Mouse (Mus musculus) midbrain, postnatal 0 days (tissue): ENCODE measurements at regions not wholly inside any gene's neighbourhood (a gene's known extent, or its start where the extent isn't known, plus 50 kb on each side); places are given as distances from the start of the nearest gene placed in this dataset.

ENCODE experiments used
- ATAC-seq: fragments of 200-750 bp; cut with Nextera tagmentation; 2 replicates; pipeline ENCODE4 v1.8.0; 2017; ENCODE audit warnings: moderate number of reproducible peaks, mild to moderate bottlenecking, moderate TSS enrichment, moderate library complexity; ENCODE audit not compliant: low FRiP score
- DNase-seq: peaks from one replicate; pipeline ENCODE4 v3.0.0-alpha.2; 2015; ENCODE audit warnings: low spot score
- H3K27ac ChIP-seq: fragments of 300-500 bp; sonication (generic); 2 replicates; pipeline ENCODE4 v1.5.1; 2014; ENCODE audit warnings: low read depth, mild to moderate bottlenecking, low read length, mixed read lengths
- H3K27me3 ChIP-seq: fragments of 300-500 bp; sonication (generic); 2 replicates; pipeline ENCODE4 v1.6.1; 2014; ENCODE audit warnings: low read length, control low read depth, mixed read lengths; ENCODE audit not compliant: insufficient read depth
- H3K36me3 ChIP-seq: fragments of 300-500 bp; sonication (generic); 2 replicates; pipeline ENCODE4 v1.6.1; 2014; ENCODE audit warnings: low read length, control low read depth, mixed read lengths; ENCODE audit not compliant: insufficient read depth
- H3K4me1 ChIP-seq: fragments of 300-500 bp; sonication (generic); 2 replicates; pipeline ENCODE4 v1.6.1; 2014; ENCODE audit warnings: mild to moderate bottlenecking, control low read depth, antibody characterized with exemption, low read length, mixed read lengths; ENCODE audit not compliant: insufficient read depth
- H3K4me2 ChIP-seq: fragments of 300-500 bp; sonication (generic); 2 replicates; pipeline ENCODE4 v1.6.1; 2014; ENCODE audit warnings: low read depth, mild to moderate bottlenecking, low read length, mixed read lengths; ENCODE audit not compliant: poor library complexity, severe bottlenecking
- H3K4me3 ChIP-seq: fragments of 300-500 bp; sonication (generic); 2 replicates; pipeline ENCODE4 v1.5.1; 2014; ENCODE audit warnings: low read depth, mild to moderate bottlenecking, low read length, moderate library complexity
- H3K9ac ChIP-seq: fragments of 300-500 bp; sonication (generic); replicated peaks from 2 replicates; pipeline ENCODE4 v1.6.1; 2014; ENCODE audit warnings: mild to moderate bottlenecking, low read length, moderate library complexity, mixed read lengths; ENCODE audit not compliant: poor library complexity, severe bottlenecking
- H3K9me3 ChIP-seq: fragments of 300-500 bp; sonication (generic); 2 replicates; pipeline ENCODE4 v1.6.1; 2016; ENCODE audit warnings: low read length, control low read depth
- CTCF ChIP-seq: IDR thresholded peaks from 2 replicates; pipeline ENCODE4 v1.5.1; 2016; ENCODE audit warnings: antibody characterized with exemption, mild to moderate bottlenecking
- WGBS: fragments of 180-500 bp; shearing (Covaris S2); extraction: QIAGEN DNeasy Blood & Tissue Kit; methylation state at CpG from one replicate; pipeline ENCODE4 v1.1.7; 2014; 5-methylcytosine and 5-hydroxymethylcytosine counted together

DNA sequence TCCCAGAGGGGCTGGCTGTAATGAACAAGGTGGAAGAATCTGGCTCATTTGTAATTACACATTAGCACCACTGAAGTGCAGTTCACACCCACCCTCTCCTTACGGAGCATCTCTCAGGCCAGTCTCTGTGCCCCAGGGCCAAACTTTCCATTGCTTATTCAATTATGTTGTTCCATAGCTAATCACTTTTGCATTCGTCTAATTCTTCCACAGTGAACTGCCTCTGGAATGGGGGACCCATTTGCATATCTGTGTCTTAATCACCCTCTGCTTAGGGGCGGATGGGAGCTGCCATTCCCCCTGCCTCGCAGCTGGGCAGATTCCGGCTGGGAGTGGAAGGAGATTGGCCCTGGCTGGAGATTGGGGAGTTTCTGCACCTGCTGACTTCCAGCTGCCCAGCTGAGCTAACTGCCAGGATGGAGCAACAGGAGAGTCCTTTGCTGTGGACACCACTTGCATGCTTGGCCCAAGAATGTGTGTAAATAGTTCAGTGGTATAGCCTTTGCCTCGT lies 337.2 kb downstream of the Foxo1 start:
- H3K36me3 ChIP-seq: no peaks in the 10 kb centered on the region
- TF ChIP-seq CTCF: no peak
- H3K4me2 ChIP-seq: no peak overlapping the region
- 41% methylated on average over 6 of the region's 6 CpGs for WGBS
- H3K9ac ChIP-seq: no peak overlapping the region
- no peaks in the 10 kb centered on the region for H3K9me3 ChIP-seq
- H3K27ac ChIP-seq: no peak overlapping the region
- H3K4me3 ChIP-seq: no peak overlapping the region
- peak; percentile 56 for DNase-seq
- ATAC-seq: no peak
- H3K4me1 ChIP-seq: no peaks in the 10 kb centered on the region
- no peaks in the 10 kb centered on the region for H3K27me3 ChIP-seq

DNA sequence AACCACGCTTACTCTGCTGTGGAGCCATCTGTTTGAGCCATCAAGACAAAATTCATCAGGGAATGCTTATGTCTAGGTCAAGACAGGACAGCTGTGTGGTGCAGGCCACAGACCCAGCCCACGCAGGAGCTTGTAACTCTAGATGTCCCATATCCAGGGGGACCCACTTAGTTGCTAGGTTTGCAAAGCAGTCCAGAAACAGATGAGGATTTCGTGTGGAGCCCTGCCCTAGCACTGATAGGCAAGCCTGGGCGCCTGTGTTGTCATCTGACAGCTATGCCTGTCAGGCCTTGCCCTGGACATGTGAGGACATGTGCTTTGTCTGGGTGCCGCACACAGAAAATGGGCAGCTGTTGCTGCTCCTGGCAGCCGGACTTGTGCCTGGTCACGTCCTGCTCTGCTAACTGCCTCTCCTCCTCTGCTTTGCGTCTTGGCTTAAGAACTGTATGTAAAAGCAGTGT lies 335.1 kb downstream of the Foxo1 start:
- no peak for DNase-seq
- H3K27me3 ChIP-seq: no peaks in the 10 kb centered on the region
- no peaks in the 10 kb centered on the region for H3K36me3 ChIP-seq
- H3K9me3 ChIP-seq: no peaks in the 10 kb centered on the region
- no peak for ATAC-seq
- no peak for TF ChIP-seq CTCF
- no peak overlapping the region for H3K4me3 ChIP-seq
- no peak overlapping the region for H3K9ac ChIP-seq
- H3K4me1 ChIP-seq: no peaks in the 10 kb centered on the region
- 77% methylated on average over 8 of the region's 8 CpGs for WGBS
- no peak overlapping the region for H3K27ac ChIP-seq
- H3K4me2 ChIP-seq: no peak overlapping the region

DNA sequence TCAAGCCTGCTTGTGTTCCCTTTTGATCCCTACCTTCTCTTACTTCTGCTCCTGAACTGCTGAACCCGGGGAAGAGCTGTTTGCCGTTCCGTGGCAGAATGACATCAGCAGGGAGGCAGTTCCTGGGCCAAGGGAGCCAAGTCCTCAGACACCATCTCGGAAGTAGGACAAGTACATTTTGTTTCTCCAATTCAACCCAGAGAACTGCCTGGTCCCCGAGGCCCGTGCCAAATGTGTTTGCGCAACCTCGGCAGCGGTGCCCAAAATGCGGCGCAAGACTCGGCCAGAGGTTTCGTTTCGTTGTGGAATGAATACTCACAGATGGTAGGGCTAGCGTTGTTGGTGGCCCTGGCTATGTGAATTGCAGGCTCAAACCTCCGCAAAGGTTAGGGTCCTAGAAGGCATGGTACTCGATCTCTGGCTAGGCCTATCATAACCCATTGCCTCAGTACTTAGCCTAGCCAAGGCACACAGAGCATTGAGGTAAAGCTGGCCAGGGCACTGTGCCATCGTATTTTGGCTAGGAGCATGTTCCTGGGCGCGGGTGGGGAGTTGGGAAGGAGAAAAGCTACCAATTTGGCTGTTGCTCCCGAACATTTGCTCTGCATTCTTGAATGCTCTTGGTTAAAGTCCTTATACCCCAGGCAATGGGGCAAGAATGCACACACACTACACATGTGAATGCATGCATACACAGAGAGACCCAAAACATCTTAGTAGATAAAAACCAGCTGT lies 333.0 kb downstream of the Foxo1 start:
- DNase-seq (peak; percentile 31), ATAC-seq (no peak)
- 92% methylated on average over 21 of the region's 21 CpGs for WGBS
- no peak overlapping the region for H3K9ac ChIP-seq
- TF ChIP-seq CTCF: no peak
- no peak overlapping the region for H3K27ac ChIP-seq
- H3K27me3 ChIP-seq: no peaks in the 10 kb centered on the region
- H3K4me2 ChIP-seq: no peak overlapping the region
- H3K4me3 ChIP-seq: no peak overlapping the region
- H3K9me3 ChIP-seq: no peaks in the 10 kb centered on the region
- H3K36me3 ChIP-seq: no peaks in the 10 kb centered on the region
- no peaks in the 10 kb centered on the region for H3K4me1 ChIP-seq

DNA sequence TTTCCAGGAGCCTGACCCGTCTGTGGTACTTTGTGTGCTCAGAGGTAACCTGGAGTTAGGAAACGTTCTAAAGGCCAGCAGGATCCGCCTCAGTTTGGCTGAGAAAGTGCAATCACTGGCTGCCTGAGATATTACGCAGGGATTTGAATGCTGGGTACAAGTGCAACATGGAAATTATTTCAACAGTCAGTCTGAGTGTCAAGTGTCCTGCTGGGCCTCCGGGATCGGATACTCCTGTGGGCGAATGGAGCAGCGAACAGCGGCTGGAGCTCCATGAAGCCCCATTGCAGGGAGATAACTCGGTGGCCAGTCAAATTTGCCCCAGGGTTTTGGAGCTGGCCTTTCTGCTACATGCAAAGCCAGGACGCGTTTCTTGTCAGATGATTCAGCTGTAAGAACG lies 332.4 kb downstream of the Foxo1 start:
- no peaks in the 10 kb centered on the region for H3K4me1 ChIP-seq
- no peaks in the 10 kb centered on the region for H3K9me3 ChIP-seq
- no peak overlapping the region for H3K9ac ChIP-seq
- H3K27me3 ChIP-seq: no peaks in the 10 kb centered on the region
- H3K36me3 ChIP-seq: no peaks in the 10 kb centered on the region
- no peak overlapping the region for H3K4me3 ChIP-seq
- H3K27ac ChIP-seq: no peak overlapping the region
- no peak overlapping the region for H3K4me2 ChIP-seq
- WGBS: 90% methylated on average over 13 of the region's 13 CpGs
- DNase-seq (no peak), ATAC-seq (no peak)
- no peak for TF ChIP-seq CTCF

DNA sequence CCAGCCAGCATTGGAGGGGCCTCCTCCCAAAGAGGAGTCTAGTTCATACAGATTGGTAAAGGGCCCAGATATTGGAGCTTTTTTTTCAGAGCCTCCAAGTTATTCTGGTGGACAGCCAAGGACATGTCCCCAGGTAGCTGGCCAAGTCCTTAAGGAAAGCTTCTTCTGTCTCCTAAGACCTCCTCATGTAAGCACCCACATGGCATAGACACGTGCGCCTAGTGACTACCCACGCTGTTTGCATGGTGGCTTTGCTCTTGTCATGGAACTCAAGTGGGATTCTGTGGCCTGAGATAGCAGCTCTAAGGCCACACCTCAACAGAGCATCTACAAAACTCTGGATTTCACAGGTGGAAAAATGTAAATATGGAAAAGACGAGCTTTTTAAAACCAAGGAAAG lies 332.0 kb downstream of the Foxo1 start:
- no peaks in the 10 kb centered on the region for H3K27me3 ChIP-seq
- H3K27ac ChIP-seq: no peak overlapping the region
- no peak for ATAC-seq
- TF ChIP-seq CTCF: no peak
- no peak overlapping the region for H3K4me2 ChIP-seq
- DNase-seq: no peak
- H3K36me3 ChIP-seq: no peaks in the 10 kb centered on the region
- H3K4me3 ChIP-seq: no peak overlapping the region
- H3K9me3 ChIP-seq: no peaks in the 10 kb centered on the region
- H3K4me1 ChIP-seq: no peaks in the 10 kb centered on the region
- H3K9ac ChIP-seq: no peak overlapping the region
- WGBS: 96% methylated on average over 4 of the region's 4 CpGs

DNA sequence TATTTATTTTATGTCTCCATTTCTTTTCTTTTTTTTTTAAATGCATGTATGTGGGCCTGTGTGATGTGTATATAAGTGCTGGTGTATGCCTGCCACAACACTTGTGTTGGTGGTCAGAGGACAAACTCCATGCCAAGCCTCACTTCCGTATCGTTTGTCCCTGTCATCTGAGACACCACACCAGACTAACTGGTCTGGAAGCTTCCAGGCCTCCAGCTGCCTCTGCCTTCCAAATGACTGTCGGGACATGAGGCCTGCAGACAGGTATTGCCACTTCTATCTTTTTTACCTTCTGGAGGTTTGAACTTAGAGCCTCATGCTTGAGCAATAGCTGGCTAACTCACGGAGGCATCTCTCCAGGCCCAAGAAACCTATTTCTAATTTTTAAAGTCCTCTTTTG lies 318.3 kb downstream of the Foxo1 start:
- no peak overlapping the region for H3K4me3 ChIP-seq
- DNase-seq: no peak
- 91% methylated on average over 4 of the region's 4 CpGs for WGBS
- H3K9ac ChIP-seq: no peak overlapping the region
- no peaks in the 10 kb centered on the region for H3K36me3 ChIP-seq
- no peak overlapping the region for H3K27ac ChIP-seq
- no peaks in the 10 kb centered on the region for H3K9me3 ChIP-seq
- no peaks in the 10 kb centered on the region for H3K4me1 ChIP-seq
- H3K4me2 ChIP-seq: no peak overlapping the region
- ATAC-seq: no peak
- TF ChIP-seq CTCF: no peak
- no peaks in the 10 kb centered on the region for H3K27me3 ChIP-seq
